Mouse (Mus musculus) gastrocnemius, postnatal 14 days (tissue): ENCODE results near the gene Sox4. TPM values are rescaled to one million over a fixed set of nuclear protein-coding genes. Genes with fewer than 3 reads are reported as not detected.
A peak's percentile ranks its signal among the peaks of the same experiment; 100 is the strongest.

Experiments used
- DNase-seq: peaks from one replicate; pipeline ENCODE4 v3.0.0; 2021; ENCODE audit warnings: mixed read lengths
- intact Hi-C: fragments of 180-260 bp; cut with DNase I; formaldehyde crosslinking; loops from one replicate; pipeline ENCODE4 v1.15.1; 2025; ENCODE audit warnings: low total_unique reads
- long read RNA-seq, 2 experiments: library from polyadenylated mRNA; stranded (forward); transcript quantifications; one replicate each; pipeline ENCODE4 v2.0.0; 2021
- total RNA-seq, 2 experiments: library from RNA; stranded (reverse); gene quantifications; 2 replicates each; pipeline ENCODE4 v1.2.3; 2021

Sox4 gene
- 10 to 100 TPM; 12.0 to 22.4 TPM for total RNA-seq
- long read RNA-seq, experiment 1, full-length matches to known transcripts = 17 of 18 reads
- long read RNA-seq, experiment 1, partial matches to known transcripts = 0 of 18 reads
- long read RNA-seq, experiment 1, other reads (novel, unspliced or antisense) = 1 of 18 reads
- long read RNA-seq, experiment 2, full-length matches to known transcripts = 37 of 37 reads
- long read RNA-seq, experiment 2, partial matches to known transcripts = 0 of 37 reads
- long read RNA-seq, experiment 2, other reads (novel, unspliced or antisense) = 0 of 37 reads

- intact Hi-C loops = loop anchor here (10.0 kb wide), 1 partner anchor 539 kb away; no protein-coding TSS in a partner anchor
- peak; percentile 95 for DNase-seq
Measured at GRCm38 (mm10) chr13:28953581-28953991, at the start of gene Sox4. Gene Sox4, minus strand, starts transcription at chr13:28953713.

- intact Hi-C loops = no loop called here
- DNase-seq = no peak
Measured at GRCm38 (mm10) chr13:28991899-28992664, 38.6 kb upstream of the Sox4 start.

- DNase-seq = no peak
- intact Hi-C loops = no loop called here
Measured at GRCm38 (mm10) chr13:28988751-28989703, 35.5 kb upstream of the Sox4 start.

- intact Hi-C loops = no loop called here
- DNase-seq = no peak
Measured at GRCm38 (mm10) chr13:28980681-28981080, 27.2 kb upstream of the Sox4 start.

GRCm38 (mm10) chr13:28975011-28975410, 21.5 kb upstream of the Sox4 start:
- intact Hi-C loops = no loop called here
- DNase-seq = no peak

GRCm38 (mm10) chr13:28974597-28974996, 21.1 kb upstream of the Sox4 start:
- DNase-seq = no peak
- intact Hi-C loops = no loop called here

GRCm38 (mm10) chr13:28960916-28961315, 7.4 kb upstream of the Sox4 start:
- intact Hi-C loops = no loop called here
- DNase-seq = no peak

- intact Hi-C loops = loop anchor here (2.0 to 10.0 kb wide), 3 partner anchors 545 to 871 kb away; no protein-coding TSS in a partner anchor
- DNase-seq = peak; percentile 83
Measured at GRCm38 (mm10) chr13:28959458-28959978, 6.0 kb upstream of the Sox4 start.

GRCm38 (mm10) chr13:28959068-28959440, 5.5 kb upstream of the Sox4 start:
- no peak for DNase-seq
- intact Hi-C loops = loop anchor here (2.0 to 10.0 kb wide), 3 partner anchors 544 to 872 kb away; no protein-coding TSS in a partner anchor

GRCm38 (mm10) chr13:28958211-28959067, 4.9 kb upstream of the Sox4 start:
- DNase-seq = peak; percentile 80
- intact Hi-C loops = loop anchor here (2.0 to 10.0 kb wide), 3 partner anchors 544 to 872 kb away; no protein-coding TSS in a partner anchor

- peak; percentile 97 for DNase-seq
- intact Hi-C loops = loop anchor here (2.0 to 10.0 kb wide), 3 partner anchors 543 to 873 kb away; no protein-coding TSS in a partner anchor
Measured at GRCm38 (mm10) chr13:28957765-28958164, 4.3 kb upstream of the Sox4 start.

GRCm38 (mm10) chr13:28952576-28953571, 639 bp downstream of the Sox4 start:
- peak; percentile 56 for DNase-seq
- intact Hi-C loops = loop anchor here (10.0 kb wide), 1 partner anchor 538 kb away; no protein-coding TSS in a partner anchor

- DNase-seq = peak; percentile 60
Measured at GRCm38 (mm10) chr13:28951691-28952575, 1.6 kb downstream of the Sox4 start.

GRCm38 (mm10) chr13:28950623-28951491, 2.7 kb downstream of the Sox4 start:
- peak; percentile 59 for DNase-seq
- intact Hi-C loops = loop anchor here (10.0 kb wide), 1 partner anchor 536 kb away; no protein-coding TSS in a partner anchor

More at GRCm38 (mm10) chr13:28951691-28952575, 1.6 kb downstream of the Sox4 start:
- intact Hi-C loops = loop anchor here (10.0 kb wide), 1 partner anchor 537 kb away; no protein-coding TSS in a partner anchor

- no peak for DNase-seq
- intact Hi-C loops = loop anchor here (10.0 kb wide), 1 partner anchor 535 kb away; no protein-coding TSS in a partner anchor
Measured at GRCm38 (mm10) chr13:28950266-28950622, 3.3 kb downstream of the Sox4 start.
